Mouse (Mus musculus) bone marrow macrophage, adult 2 months (primary cell): ENCODE measurements around the gene Enkur.

ENCODE experiments used
- CTCF ChIP-seq: IDR thresholded peaks from 2 replicates; pipeline ENCODE4 v1.5.1; 2012; ENCODE audit warnings: low read depth, mild to moderate bottlenecking, low read length, moderate library complexity
- POLR2A ChIP-seq: IDR thresholded peaks from 2 replicates; pipeline ENCODE4 v1.6.1; 2012; ENCODE audit warnings: mild to moderate bottlenecking, low read depth, low read length, borderline replicate concordance

GRCm38 (mm10) chr2:21215284-21215683 lies 10.1 kb upstream of the Enkur start:
- TF ChIP-seq CTCF (no peak), POLR2A (no peak)
